Mouse (Mus musculus) stomach, embryonic 14.5 days (tissue): ENCODE results near the gene Cyp4f16. TPM values are rescaled to one million over a fixed set of nuclear protein-coding genes. Genes with fewer than 3 reads are reported as not detected.
"Not testable (repeated sequence)": the region's sequence is repeated elsewhere in the genome, so short reads cannot be mapped to it uniquely, and the experiment has no call there.

Experiments
- ATAC-seq: fragments of 200-750 bp; cut with Nextera tagmentation; 2 replicates; pipeline ENCODE4 v1.8.0; 2017; ENCODE audit warnings: low read depth, moderate TSS enrichment; ENCODE audit not compliant: insufficient number of reproducible peaks, insufficient read depth, low FRiP score
- H3K27ac ChIP-seq: fragments of 300-500 bp; sonication (generic); 2 replicates; pipeline ENCODE4 v1.5.1; 2014; ENCODE audit warnings: mild to moderate bottlenecking, low read length, moderate library complexity, mixed read lengths
- H3K27me3 ChIP-seq: fragments of 300-500 bp; sonication (generic); 2 replicates; pipeline ENCODE4 v1.6.1; 2014; ENCODE audit warnings: low read length, control low read depth, mixed read lengths; ENCODE audit not compliant: control insufficient read depth, insufficient read depth
- H3K36me3 ChIP-seq: fragments of 300-500 bp; sonication (generic); 2 replicates; pipeline ENCODE4 v1.6.1; 2014; ENCODE audit warnings: mild to moderate bottlenecking, control low read depth, low read length, moderate library complexity, mixed read lengths; ENCODE audit not compliant: control insufficient read depth, insufficient read depth
- H3K4me1 ChIP-seq: fragments of 300-500 bp; sonication (generic); 2 replicates; pipeline ENCODE4 v1.6.1; 2014; ENCODE audit warnings: low read length, control low read depth, mixed read lengths; ENCODE audit not compliant: control insufficient read depth, insufficient read depth
- H3K4me2 ChIP-seq: fragments of 300-500 bp; sonication (generic); replicated peaks from 2 replicates; pipeline ENCODE4 v1.6.1; 2014; ENCODE audit warnings: low read depth, low read length, control low read depth
- H3K4me3 ChIP-seq: fragments of 300-500 bp; sonication (generic); 2 replicates; pipeline ENCODE4 v1.5.1; 2014; ENCODE audit warnings: low read depth, low read length, control low read depth
- H3K9ac ChIP-seq: fragments of 300-500 bp; sonication (generic); replicated peaks from 2 replicates; pipeline ENCODE4 v1.6.1; 2014; ENCODE audit warnings: low read depth, mild to moderate bottlenecking, control low read depth, low read length, moderate library complexity, mixed read lengths
- H3K9me3 ChIP-seq: fragments of 300-500 bp; sonication (generic); 2 replicates; pipeline ENCODE4 v1.6.1; 2016; ENCODE audit warnings: low read depth, low read length, control low read depth; ENCODE audit not compliant: control insufficient read depth
- WGBS: fragments of 180-500 bp; shearing (Covaris S2); extraction: QIAGEN DNeasy Blood & Tissue Kit; methylation state at CpG from one replicate; pipeline ENCODE4 v1.1.7; 2014; 5-methylcytosine and 5-hydroxymethylcytosine counted together
- polyA plus RNA-seq: library from polyadenylated mRNA; unstranded; fragments of >200 nt; fragmentation: Nextera tagmentation; extraction: Ambion mirVana; gene quantifications from 2 replicates; pipeline ENCODE4 v1.2.1, GENCODE M21; 2014

Cyp4f16 gene
- polyA plus RNA-seq, result 19.9 and 21.6 TPM in 2 replicates

- H3K36me3 ChIP-seq, H3K27me3 ChIP-seq, H3K4me1 ChIP-seq, H3K9ac ChIP-seq, H3K9me3 ChIP-seq: not testable (repeated sequence)
- ATAC-seq, result peak; percentile 97
- Histone ChIP-seq H3K4me2 (peak within 1 kb of the TSS; percentile 49), H3K4me3 (peak within 1 kb of the TSS; percentile 39), H3K27ac (peak within 1 kb of the TSS; percentile 3; the same call in 1 of the 2 replicates)
- 5% methylated on average over 5 of the region's 5 CpGs for WGBS
Measured at GRCm38 (mm10) chr17:32536051-32536866, at the start of gene Cyp4f16. Gene Cyp4f16, plus strand, starts transcription at chr17:32536558.

- Histone ChIP-seq H3K9ac (no peak overlapping the region), H3K36me3 (no peaks in the 10 kb centered on the region), H3K4me1 (no peaks in the 10 kb centered on the region), H3K27ac (no peak overlapping the region), H3K27me3 (no peaks in the 10 kb centered on the region), H3K4me2 (peak overlapping the region; percentile 38), H3K9me3 (no peaks in the 10 kb centered on the region), H3K4me3 (peak overlapping the region; percentile 18)
- WGBS, result 13% methylated on average over 30 of the region's 30 CpGs
- ATAC-seq, result peak; percentile 81
Measured at GRCm38 (mm10) chr17:32492349-32492980, 43.9 kb upstream of the Cyp4f16 start.

GRCm38 (mm10) chr17:32494601-32495000, 41.8 kb upstream of the Cyp4f16 start:
- H3K27me3 ChIP-seq, result no peaks in the 10 kb centered on the region
- H3K27ac ChIP-seq, result no peak overlapping the region
- 50% methylated on average over 1 of the region's 1 CpGs for WGBS
- no peaks in the 10 kb centered on the region for H3K4me1 ChIP-seq
- no peak overlapping the region for H3K4me2 ChIP-seq
- no peak overlapping the region for H3K9ac ChIP-seq
- H3K4me3 ChIP-seq, result no peak overlapping the region
- H3K9me3 ChIP-seq, result no peaks in the 10 kb centered on the region
- H3K36me3 ChIP-seq, result no peaks in the 10 kb centered on the region
- peak; percentile 62; the same call in 1 of the 2 replicates for ATAC-seq

- WGBS, result 84% methylated on average over 4 of the region's 4 CpGs
- not testable (repeated sequence) for H3K4me2 ChIP-seq, H3K9me3 ChIP-seq, H3K9ac ChIP-seq, H3K27ac ChIP-seq, H3K27me3 ChIP-seq, H3K4me3 ChIP-seq, H3K36me3 ChIP-seq, H3K4me1 ChIP-seq, ATAC-seq
Measured at GRCm38 (mm10) chr17:32500511-32500910, 35.8 kb upstream of the Cyp4f16 start.

- Histone ChIP-seq H3K4me3 (no peak overlapping the region), H3K36me3 (no peaks in the 10 kb centered on the region), H3K27ac (no peak overlapping the region), H3K9ac (no peak overlapping the region), H3K4me2 (no peak overlapping the region), H3K9me3 (no peaks in the 10 kb centered on the region), H3K4me1 (no peaks in the 10 kb centered on the region), H3K27me3 (no peaks in the 10 kb centered on the region)
- no peak for ATAC-seq
- WGBS, result 51% methylated on average over 3 of the region's 3 CpGs
Measured at GRCm38 (mm10) chr17:32501051-32501450, 35.3 kb upstream of the Cyp4f16 start.

GRCm38 (mm10) chr17:32503111-32503510, 33.2 kb upstream of the Cyp4f16 start:
- H3K9ac ChIP-seq, result no peak overlapping the region

GRCm38 (mm10) chr17:32505851-32506728, 30.3 kb upstream of the Cyp4f16 start, which contains the start of gene Cyp4f17:
Gene Cyp4f17, plus strand, starts transcription at chr17:32506050.
- peak; percentile 88 for ATAC-seq
- WGBS, result 1% methylated on average over 30 of the region's 30 CpGs

More at GRCm38 (mm10) chr17:32503111-32503510, 33.2 kb upstream of the Cyp4f16 start:
- Histone ChIP-seq H3K9me3 (no peaks in the 10 kb centered on the region), H3K27ac (no peak overlapping the region), H3K4me3 (no peak overlapping the region), H3K36me3 (no peaks in the 10 kb centered on the region), H3K4me2 (no peak overlapping the region), H3K27me3 (no peaks in the 10 kb centered on the region), H3K4me1 (peaks cover 4% of the 10 kb centered on the region; the same call in 1 of the 2 replicates)
- WGBS, result 55% methylated on average over 2 of the region's 2 CpGs
- no peak for ATAC-seq

More at GRCm38 (mm10) chr17:32505851-32506728, 30.3 kb upstream of the Cyp4f16 start, which contains the start of gene Cyp4f17:
- H3K36me3 ChIP-seq, result no peaks in the 10 kb centered on the region
- peak within 1 kb of the TSS; percentile 62; the same call in 1 of the 2 replicates for H3K27ac ChIP-seq
- H3K9me3 ChIP-seq, result no peaks in the 10 kb centered on the region
- H3K4me3 ChIP-seq, result peak within 1 kb of the TSS; percentile 38
- H3K4me1 ChIP-seq, result peaks cover 4% of the 10 kb centered on the region; the same call in 1 of the 2 replicates
- peak within 1 kb of the TSS; percentile 73 for H3K4me2 ChIP-seq
- H3K27me3 ChIP-seq, result no peaks in the 10 kb centered on the region
- peak within 1 kb of the TSS; percentile 7; the same call in 1 of the 2 replicates for H3K9ac ChIP-seq
